ENCODE assay signal across 30 mouse cellular contexts in the genomic region with DNA sequence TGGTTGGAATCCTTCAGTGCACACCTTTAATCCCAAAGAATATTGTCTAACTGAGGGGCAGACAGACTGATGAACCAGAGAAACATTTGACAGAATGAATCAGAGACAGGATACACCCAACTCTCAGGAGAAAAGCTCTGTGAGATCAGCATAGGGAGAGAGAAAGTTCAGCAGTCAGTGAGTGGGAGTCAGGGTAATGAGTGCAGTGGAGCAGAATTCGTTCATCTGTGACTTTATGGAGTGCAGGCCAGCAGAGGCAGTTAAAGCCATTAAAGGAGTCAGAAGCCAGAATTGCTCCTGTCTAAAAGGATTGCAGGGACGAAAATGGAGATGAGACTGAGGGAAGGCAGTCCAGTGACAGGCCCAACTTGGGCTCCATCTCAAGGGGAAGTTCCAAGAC.
DNase-seq lines count a peak whose midpoint lies in the region; ATAC-seq lines count a peak whose summit lies in the region.
"Had no signal": no experiment of that assay in that cellular context is flagged by ENCODE, and none has a peak within 500 bp of the region (broad histone marks: within the 10 kb centered on the region; RNA-seq: fewer than 3 reads in every experiment).

No protein-coding gene starts in this region.

- H3K27ac ChIP-seq in kidney, embryonic 16.5 days (ENCODE audit: low read length) = no peak overlapping the region
- H3K27ac ChIP-seq: embryonic facial prominence, embryonic 10.5 days; embryonic facial prominence, embryonic 13.5 days; forebrain, embryonic 12.5 days; forebrain, embryonic 15.5 days; heart, embryonic 15.5 days; hindbrain, embryonic 10.5 days; hindbrain, embryonic 13.5 days had no signal

- WGBS in kidney, embryonic 16.5 days = 13% methylated on average over 2 of the region's 2 CpGs

- H3K27me3 ChIP-seq in kidney, embryonic 16.5 days (ENCODE audit: insufficient read depth, low read length) = no peaks in the 10 kb centered on the region
- H3K27me3 ChIP-seq: CH12.LX; embryonic facial prominence, embryonic 13.5 days; forebrain, embryonic 12.5 days; forebrain, embryonic 15.5 days; heart, embryonic 12.5 days; heart, embryonic 15.5 days; hindbrain, embryonic 13.5 days had no signal

- H3K9ac ChIP-seq in kidney, embryonic 16.5 days (replicated peaks; ENCODE audit: low read length) = no peak overlapping the region
- H3K9ac ChIP-seq: embryonic facial prominence, embryonic 13.5 days; forebrain, embryonic 12.5 days; forebrain, embryonic 15.5 days; heart, embryonic 12.5 days; heart, embryonic 15.5 days; hindbrain, embryonic 13.5 days had no signal

- H3K4me1 ChIP-seq in kidney, embryonic 16.5 days (ENCODE audit: insufficient read depth, low read length) = peaks cover 16% of the 10 kb centered on the region; the same call in 1 of the 2 replicates
- H3K4me1 ChIP-seq: embryonic facial prominence, embryonic 10.5 days; forebrain, embryonic 12.5 days; forebrain, embryonic 15.5 days; heart, embryonic 12.5 days; heart, embryonic 15.5 days; hindbrain, embryonic 10.5 days; hindbrain, embryonic 13.5 days had no signal

- H3K4me2 ChIP-seq in kidney, embryonic 16.5 days (replicated peaks; ENCODE audit: low read depth, low read length) = no peak overlapping the region
- H3K4me2 ChIP-seq: embryonic facial prominence, embryonic 13.5 days; forebrain, embryonic 12.5 days; forebrain, embryonic 15.5 days; heart, embryonic 12.5 days; heart, embryonic 15.5 days; hindbrain, embryonic 13.5 days had no signal

- no peaks in the 10 kb centered on the region for H3K36me3 ChIP-seq in kidney, embryonic 16.5 days (ENCODE audit: insufficient read depth, low read length)
- H3K36me3 ChIP-seq: embryonic facial prominence, embryonic 10.5 days; embryonic facial prominence, embryonic 13.5 days; forebrain, embryonic 12.5 days; forebrain, embryonic 15.5 days; G1E; heart, embryonic 12.5 days; heart, embryonic 15.5 days; hindbrain, embryonic 10.5 days; hindbrain, embryonic 13.5 days had no signal

- H3K9me3 ChIP-seq in kidney, embryonic 16.5 days (ENCODE audit: low read length) = peaks cover 4% of the 10 kb centered on the region; the same call in 1 of the 2 replicates
- H3K9me3 ChIP-seq: embryonic facial prominence, embryonic 10.5 days; embryonic facial prominence, embryonic 13.5 days; forebrain, embryonic 12.5 days; forebrain, embryonic 15.5 days; G1E; heart, embryonic 12.5 days; heart, embryonic 15.5 days; hindbrain, embryonic 10.5 days; hindbrain, embryonic 13.5 days had no signal

- no peak overlapping the region for H3K4me3 ChIP-seq in kidney, embryonic 16.5 days (ENCODE audit: low read length)
- H3K4me3 ChIP-seq: embryonic facial prominence, embryonic 10.5 days; embryonic facial prominence, embryonic 13.5 days; erythroblast, embryonic 14.5 days; forebrain, embryonic 12.5 days; forebrain, embryonic 15.5 days; heart, embryonic 12.5 days; heart, embryonic 15.5 days; hindbrain, embryonic 10.5 days; hindbrain, embryonic 13.5 days had no signal

- peak; percentile 74 for ATAC-seq in kidney, embryonic 16.5 days (ENCODE audit: low FRiP score, low TSS enrichment)
- ATAC-seq: forebrain, embryonic 15.5 days; hindbrain, embryonic 16.5 days; Patski had no signal

- DNase-seq in cerebellum, postnatal 14 days = peak; percentile 18 to 31
- DNase-seq in cerebellum, adult 9-10 months = no peak
- no peak for DNase-seq in kidney, adult 8-10 months
- DNase-seq in retina, embryonic 14.5 days (ENCODE audit: low spot score) = peak; percentile 3
- DNase-seq in retina, postnatal 1 day = no peak
- DNase-seq: adrenal gland, postnatal 10 days; adrenal gland, postnatal 36 days; B cell, adult 2 months; cerebellum, adult 11 months; cerebellum, adult 8-10 months; cerebellum, postnatal 36 days; embryo, embryonic 11 days; gastrocnemius, postnatal 25 days; heart, adult 18-20 months; heart, postnatal 10 days; heart, postnatal 36 days had no signal

Comparison
In these comparisons a context has a peak if more than half of its experiments do, and no peak if none do; other contexts are left out.
1. DNase-seq: peak in cerebellum, postnatal 14 days (2 of 2) and retina, embryonic 14.5 days (single experiment); none in cerebellum, adult 9-10 months (single experiment), kidney, adult 8-10 months (0 of 2) and retina, postnatal 1 day (single experiment).